Mouse (Mus musculus): ENCODE data around the gene Slc22a14. TPM values are rescaled to one million over a fixed set of nuclear protein-coding genes. Genes with fewer than 3 reads are reported as not detected.

Gene Slc22a14
- polyA plus RNA-seq, 1 experiment from 2014 or later, result not detected

DNA sequence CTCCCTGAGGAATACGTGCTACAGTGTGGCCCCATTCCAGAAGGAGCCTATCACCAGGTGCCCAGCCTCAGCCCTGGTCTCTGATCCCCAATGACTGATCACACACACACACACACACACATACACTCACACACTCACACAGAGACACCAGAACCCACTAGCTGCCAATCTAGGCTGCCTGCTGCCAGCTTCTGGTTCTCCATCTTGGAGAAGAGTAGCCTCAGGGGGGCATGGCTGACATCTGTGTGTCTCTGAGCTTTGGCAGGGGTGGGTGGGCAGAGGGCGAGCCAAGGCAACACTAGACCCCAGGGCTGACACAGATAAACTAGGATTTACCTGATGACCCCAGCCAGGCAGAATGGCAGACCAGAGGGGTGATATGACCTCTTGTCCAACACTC, 226.5 kb downstream of the Slc22a14 start:
- H3K27ac ChIP-seq (replicated peaks), result no peak overlapping the region
- H3K36me3 ChIP-seq (replicated peaks), result no peaks in the 10 kb centered on the region
- no peaks in the 10 kb centered on the region for H3K9me3 ChIP-seq
- DNase-seq (ENCODE audit: low spot score), result no peak
- no peak overlapping the region for H3K4me3 ChIP-seq
- H3K27me3 ChIP-seq (replicated peaks; ENCODE audit: low read depth, poor library complexity, severe bottlenecking), result no peaks in the 10 kb centered on the region
- 81% methylated on average over 2 of the region's 2 CpGs for WGBS
- peaks cover 3% of the 10 kb centered on the region; the same call in 1 of the 2 replicates for H3K4me1 ChIP-seq

DNA sequence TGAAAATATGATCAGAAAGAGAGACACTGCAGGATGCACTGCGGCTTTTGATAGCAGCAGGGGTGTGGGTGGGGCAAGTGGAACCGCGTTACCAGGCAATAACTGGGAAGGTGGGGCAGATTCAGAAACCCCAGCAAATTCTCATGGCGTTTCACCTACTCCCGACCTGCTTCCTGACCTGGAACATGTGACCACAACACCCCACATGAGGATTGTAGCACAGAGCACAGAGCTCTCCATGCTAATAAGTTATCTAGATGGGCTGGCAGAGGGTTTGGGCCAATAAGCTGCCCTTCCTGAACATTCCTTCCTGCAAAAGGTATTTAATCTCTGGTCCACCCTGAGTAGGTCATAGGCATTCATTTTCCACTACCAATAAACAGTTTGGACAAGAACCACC, 234.7 kb downstream of the Slc22a14 start:
- DNase-seq (ENCODE audit: low spot score), result no peak
- H3K36me3 ChIP-seq (replicated peaks), result no peaks in the 10 kb centered on the region
- no peak overlapping the region for H3K4me3 ChIP-seq
- 70% methylated on average over 5 of the region's 5 CpGs for WGBS
- no peaks in the 10 kb centered on the region for H3K9me3 ChIP-seq
- no peaks in the 10 kb centered on the region for H3K27me3 ChIP-seq (replicated peaks; ENCODE audit: low read depth, poor library complexity, severe bottlenecking)
- H3K4me1 ChIP-seq, result peaks cover 22% of the 10 kb centered on the region
- no peak overlapping the region for H3K27ac ChIP-seq (replicated peaks)

DNA sequence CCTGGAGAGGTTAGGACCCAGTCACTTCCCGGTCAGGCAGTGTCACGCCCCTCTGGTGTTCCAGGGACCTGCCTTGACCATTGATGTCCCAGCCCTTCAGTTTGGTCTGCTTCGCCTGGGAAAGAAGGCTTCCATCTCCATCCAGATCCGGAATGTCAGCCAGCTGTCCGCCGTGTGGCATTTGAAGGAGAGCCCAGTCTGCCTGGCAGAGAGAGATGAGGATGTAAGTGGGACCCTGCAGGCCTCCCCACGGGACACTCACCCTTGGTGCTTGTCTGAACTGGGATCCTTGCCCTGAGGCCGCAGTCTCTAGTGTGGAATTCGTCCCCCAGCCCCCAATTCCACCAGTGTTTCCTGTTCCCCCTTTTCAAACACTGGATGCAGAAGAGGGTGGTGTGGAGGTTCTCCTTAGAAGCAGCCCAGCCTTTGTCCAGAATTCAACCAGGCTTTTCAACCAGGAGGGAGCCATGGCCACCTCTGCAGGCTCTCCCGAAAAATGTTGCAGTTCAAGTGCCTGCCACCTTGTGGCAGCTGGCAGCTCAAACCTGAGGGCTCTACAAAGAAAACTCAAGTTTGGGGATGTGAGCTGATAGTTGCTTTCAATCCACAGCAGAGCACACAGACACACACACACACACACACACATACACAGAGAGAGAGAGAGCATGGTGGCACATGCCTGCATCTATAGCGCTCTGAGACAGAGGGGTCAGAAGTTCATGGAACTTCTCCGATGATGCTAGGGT, 236.7 kb downstream of the Slc22a14 start:
- H3K36me3 ChIP-seq (replicated peaks), result no peaks in the 10 kb centered on the region
- peaks cover 27% of the 10 kb centered on the region for H3K4me1 ChIP-seq
- no peaks in the 10 kb centered on the region for H3K9me3 ChIP-seq
- WGBS, result 81% methylated on average over 12 of the region's 12 CpGs
- H3K27ac ChIP-seq (replicated peaks), result no peak overlapping the region
- DNase-seq (ENCODE audit: low spot score), result no peak
- no peaks in the 10 kb centered on the region for H3K27me3 ChIP-seq (replicated peaks; ENCODE audit: low read depth, poor library complexity, severe bottlenecking)
- H3K4me3 ChIP-seq, result no peak overlapping the region

- Histone ChIP-seq H3K4me1 (peaks cover 26% of the 10 kb centered on the region), H3K36me3 (replicated peaks) (no peaks in the 10 kb centered on the region), H3K27me3 (replicated peaks; ENCODE audit: low read depth, poor library complexity, severe bottlenecking) (no peaks in the 10 kb centered on the region), H3K27ac (replicated peaks) (no peak overlapping the region), H3K4me3 (no peak overlapping the region), H3K9me3 (no peaks in the 10 kb centered on the region)
- 82% methylated on average over 18 of the region's 18 CpGs for WGBS
- no peak for DNase-seq (ENCODE audit: low spot score)
Observed at GRCm38 (mm10) chr9:119122596-119123369, 242.6 kb downstream of the Slc22a14 start.

DNA sequence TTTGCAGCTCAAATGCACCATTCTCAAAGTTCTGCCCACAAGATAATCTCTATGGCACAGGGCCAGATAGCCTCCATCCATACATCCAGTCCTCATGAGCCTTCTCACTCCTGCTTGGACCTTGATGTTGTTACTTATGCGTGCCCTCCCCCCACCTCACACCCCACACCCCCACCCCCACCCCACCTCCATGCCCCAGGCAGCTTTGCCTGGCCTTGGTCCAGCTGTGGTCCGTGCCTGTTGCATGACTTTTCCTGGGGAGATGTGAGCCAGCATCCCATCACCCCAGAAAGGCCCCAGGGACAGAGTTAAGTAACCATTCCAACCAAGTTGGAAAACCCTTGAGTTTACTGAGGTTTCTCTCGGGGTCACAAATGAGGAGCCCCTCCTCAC, 245.2 kb downstream of the Slc22a14 start:
- H3K36me3 ChIP-seq (replicated peaks), result no peaks in the 10 kb centered on the region
- H3K4me1 ChIP-seq, result peaks cover 26% of the 10 kb centered on the region
- no peak overlapping the region for H3K4me3 ChIP-seq
- no peaks in the 10 kb centered on the region for H3K9me3 ChIP-seq
- no peak overlapping the region for H3K27ac ChIP-seq (replicated peaks)
- H3K27me3 ChIP-seq (replicated peaks; ENCODE audit: low read depth, poor library complexity, severe bottlenecking), result no peaks in the 10 kb centered on the region
- 76% methylated on average over 3 of the region's 3 CpGs for WGBS
- DNase-seq (ENCODE audit: low spot score), result no peak

Other genes with a start within 250 kb of the Slc22a14 start
- gene Acaa1b, start 208.5 kb downstream of the Slc22a14 start, polyA plus RNA-seq (2016; fragmentation: Nextera tagmentation; extraction: Ambion mirVana), result 1.5 and 1.6 TPM in 2 replicates
- gene Gm47289, start 206.4 kb downstream of the Slc22a14 start, polyA plus RNA-seq (2016; fragmentation: Nextera tagmentation; extraction: Ambion mirVana), result not detected in 2 replicates
- gene Slc22a13, start 156.5 kb downstream of the Slc22a14 start, polyA plus RNA-seq (2016; fragmentation: Nextera tagmentation; extraction: Ambion mirVana), result not detected in 2 replicates
- gene Oxsr1, start 43.1 kb downstream of the Slc22a14 start, polyA plus RNA-seq (2016; fragmentation: Nextera tagmentation; extraction: Ambion mirVana), result 12.1 and 12.3 TPM in 2 replicates
- gene Acaa1a, start 25.9 kb downstream of the Slc22a14 start, polyA plus RNA-seq (2016; fragmentation: Nextera tagmentation; extraction: Ambion mirVana), result 75.2 and 76.8 TPM in 2 replicates
- gene Myd88, start 24.1 kb downstream of the Slc22a14 start, polyA plus RNA-seq (2016; fragmentation: Nextera tagmentation; extraction: Ambion mirVana), result 8.3 and 9.9 TPM in 2 replicates
- 9.3 and 9.8 TPM in 2 replicates for gene Xylb, start 8.2 kb downstream of the Slc22a14 start, polyA plus RNA-seq (2016; fragmentation: Nextera tagmentation; extraction: Ambion mirVana)
- gene Acvr2b, start 36.6 kb upstream of the Slc22a14 start, polyA plus RNA-seq (2016; fragmentation: Nextera tagmentation; extraction: Ambion mirVana), result 78.6 and 85.6 TPM in 2 replicates
- gene Exog, start 79.4 kb upstream of the Slc22a14 start, polyA plus RNA-seq (2016; fragmentation: Nextera tagmentation; extraction: Ambion mirVana), result 44.2 and 45.3 TPM in 2 replicates
- 1.2 and 1.5 TPM in 2 replicates for gene Scn5a, start 213.5 kb upstream of the Slc22a14 start, polyA plus RNA-seq (2016; fragmentation: Nextera tagmentation; extraction: Ambion mirVana)